Mouse (Mus musculus): ENCODE results near the gene Atf7. TPM values are rescaled to one million over a fixed set of nuclear protein-coding genes. Genes with fewer than 3 reads are reported as not detected.
A peak's percentile ranks its signal among the peaks of the same experiment; 100 is the strongest.
"Not testable (repeated sequence)": the region's sequence is repeated elsewhere in the genome, so short reads cannot be mapped to it uniquely, and the experiment has no call there.

Atf7 gene
- polyA plus RNA-seq (2015; fragmentation: Nextera tagmentation; extraction: Ambion mirVana) = 35.2 and 36.5 TPM in 2 replicates

GRCm38 (mm10) chr15:102624970-102625686 lies at the start of gene Atf7, which contains the start of gene Gm28047:
Gene Atf7 (minus strand): TSS chr15:102625464.
Gene Gm28047 (minus strand): TSS chr15:102625067.
- peak; percentile 99 for ATAC-seq (ENCODE audit: insufficient read depth, low FRiP score, low read depth)
- Histone ChIP-seq H3K27ac (peak within 1 kb of the TSS; percentile 99), H3K27me3 (replicated peaks) (no peaks in the 10 kb centered on the region), H3K4me1 (peaks cover 13% of the 10 kb centered on the region; the same call in 1 of the 2 replicates), H3K36me3 (no peaks in the 10 kb centered on the region), H3K4me3 (replicated peaks) (peak within 1 kb of the TSS; percentile 68), H3K9ac (peak within 1 kb of the TSS; percentile 73), H3K4me2 (peak within 1 kb of the TSS; percentile 83), H3K9me3 (no peaks in the 10 kb centered on the region)
- 1% methylated on average over 48 of the region's 51 CpGs for WGBS

- peak; percentile 58 for ATAC-seq (ENCODE audit: insufficient read depth, low FRiP score, low read depth)
- no peaks in the 10 kb centered on the region for H3K9me3 ChIP-seq
- H3K27me3 ChIP-seq (replicated peaks) = no peaks in the 10 kb centered on the region
- peak overlapping the region; percentile 29 for H3K4me3 ChIP-seq (replicated peaks)
- H3K4me1 ChIP-seq = peaks cover 10% of the 10 kb centered on the region
- peak overlapping the region; percentile 80 for H3K4me2 ChIP-seq
- 4% methylated on average over 10 of the region's 10 CpGs for WGBS
- H3K36me3 ChIP-seq = no peaks in the 10 kb centered on the region; the same call in 1 of the 2 replicates
- H3K9ac ChIP-seq = no peak overlapping the region
- peak overlapping the region; percentile 99 for H3K27ac ChIP-seq
Measured at GRCm38 (mm10) chr15:102673548-102673947, 48.3 kb upstream of the Atf7 start.

GRCm38 (mm10) chr15:102672215-102673071 lies 47.2 kb upstream of the Atf7 start, which contains the start of gene Atp5g2:
Gene Atp5g2 (minus strand): TSS chr15:102672352.
- H3K4me1 ChIP-seq = peaks cover 10% of the 10 kb centered on the region
- WGBS = 3% methylated on average over 37 of the region's 37 CpGs
- H3K9me3 ChIP-seq = no peaks in the 10 kb centered on the region
- H3K4me2 ChIP-seq = peak within 1 kb of the TSS; percentile 80
- H3K9ac ChIP-seq = peak within 1 kb of the TSS; percentile 53
- H3K36me3 ChIP-seq = peaks cover 4% of the 10 kb centered on the region; the same call in 1 of the 2 replicates
- no peaks in the 10 kb centered on the region for H3K27me3 ChIP-seq (replicated peaks)
- H3K27ac ChIP-seq = peak within 1 kb of the TSS; percentile 99
- peak within 1 kb of the TSS; percentile 53 for H3K4me3 ChIP-seq (replicated peaks)
- ATAC-seq (ENCODE audit: insufficient read depth, low FRiP score, low read depth) = no peak

- Histone ChIP-seq H3K4me2 (peak overlapping the region; percentile 80), H3K27ac (peak overlapping the region; percentile 99), H3K4me1 (peaks cover 10% of the 10 kb centered on the region), H3K36me3 (peaks cover 5% of the 10 kb centered on the region), H3K9ac (peak overlapping the region; percentile 53), H3K4me3 (replicated peaks) (peak overlapping the region; percentile 53), H3K27me3 (replicated peaks) (no peaks in the 10 kb centered on the region), H3K9me3 (no peaks in the 10 kb centered on the region)
- peak; percentile 59 for ATAC-seq (ENCODE audit: insufficient read depth, low FRiP score, low read depth)
- WGBS = under 1% methylated on average over 33 of the region's 34 CpGs
Measured at GRCm38 (mm10) chr15:102671721-102672214, 46.5 kb upstream of the Atf7 start.

- Histone ChIP-seq H3K36me3 (peaks cover 10% of the 10 kb centered on the region), H3K9ac (peak overlapping the region; percentile 93), H3K27me3 (replicated peaks) (no peaks in the 10 kb centered on the region), H3K9me3 (no peaks in the 10 kb centered on the region), H3K4me3 (replicated peaks) (peak overlapping the region; percentile 77), H3K4me2 (peak overlapping the region; percentile 80), H3K27ac (peak overlapping the region; percentile 99), H3K4me1 (peaks cover 10% of the 10 kb centered on the region)
- ATAC-seq (ENCODE audit: insufficient read depth, low FRiP score, low read depth) = peak; percentile 91
- WGBS = under 1% methylated on average over 53 of the region's 53 CpGs
Measured at GRCm38 (mm10) chr15:102670767-102671575, 45.7 kb upstream of the Atf7 start.

- 8% methylated on average over 6 of the region's 6 CpGs for WGBS
- Histone ChIP-seq H3K27ac (peak overlapping the region; percentile 91), H3K4me2 (peak overlapping the region; percentile 63), H3K4me1 (peaks cover 10% of the 10 kb centered on the region), H3K36me3 (peaks cover 12% of the 10 kb centered on the region), H3K9ac (peak overlapping the region; percentile 93), H3K9me3 (no peaks in the 10 kb centered on the region), H3K4me3 (replicated peaks) (peak overlapping the region; percentile 77), H3K27me3 (replicated peaks) (no peaks in the 10 kb centered on the region)
- no peak for ATAC-seq (ENCODE audit: insufficient read depth, low FRiP score, low read depth)
Measured at GRCm38 (mm10) chr15:102670281-102670680, 45.0 kb upstream of the Atf7 start.

- H3K27ac ChIP-seq = no peak overlapping the region
- peaks cover 10% of the 10 kb centered on the region for H3K4me1 ChIP-seq
- ATAC-seq (ENCODE audit: insufficient read depth, low FRiP score, low read depth) = no peak
- peaks cover 18% of the 10 kb centered on the region for H3K36me3 ChIP-seq
- H3K27me3 ChIP-seq (replicated peaks) = no peaks in the 10 kb centered on the region
- no peak overlapping the region for H3K4me3 ChIP-seq (replicated peaks)
- no peak overlapping the region for H3K9ac ChIP-seq
- no peaks in the 10 kb centered on the region for H3K9me3 ChIP-seq
- 82% methylated on average over 8 of the region's 8 CpGs for WGBS
- peak overlapping the region; percentile 63 for H3K4me2 ChIP-seq
Measured at GRCm38 (mm10) chr15:102669571-102669970, 44.3 kb upstream of the Atf7 start.

GRCm38 (mm10) chr15:102665494-102665893 lies 40.2 kb upstream of the Atf7 start:
- H3K27me3 ChIP-seq (replicated peaks) = no peaks in the 10 kb centered on the region
- H3K4me3 ChIP-seq (replicated peaks) = no peak overlapping the region
- no peaks in the 10 kb centered on the region for H3K9me3 ChIP-seq
- H3K36me3 ChIP-seq = peaks cover 33% of the 10 kb centered on the region
- WGBS = 47% methylated on average over 4 of the region's 4 CpGs
- no peak overlapping the region for H3K27ac ChIP-seq
- no peak overlapping the region for H3K4me2 ChIP-seq
- H3K9ac ChIP-seq = no peak overlapping the region
- ATAC-seq (ENCODE audit: insufficient read depth, low FRiP score, low read depth) = peak; percentile 54; the same call in 1 of the 2 replicates
- H3K4me1 ChIP-seq = peaks cover 4% of the 10 kb centered on the region

- ATAC-seq (ENCODE audit: insufficient read depth, low FRiP score, low read depth) = no peak
- H3K36me3 ChIP-seq = peaks cover 33% of the 10 kb centered on the region
- H3K4me2 ChIP-seq = no peak overlapping the region
- no peak overlapping the region for H3K27ac ChIP-seq
- no peaks in the 10 kb centered on the region for H3K27me3 ChIP-seq (replicated peaks)
- WGBS = 84% methylated on average over 8 of the region's 8 CpGs
- H3K9ac ChIP-seq = no peak overlapping the region
- no peaks in the 10 kb centered on the region for H3K9me3 ChIP-seq
- no peak overlapping the region for H3K4me3 ChIP-seq (replicated peaks)
- H3K4me1 ChIP-seq = no peaks in the 10 kb centered on the region
Measured at GRCm38 (mm10) chr15:102663825-102664224, 38.6 kb upstream of the Atf7 start.

GRCm38 (mm10) chr15:102662601-102663000 lies 37.3 kb upstream of the Atf7 start:
- H3K36me3 ChIP-seq = peaks cover 29% of the 10 kb centered on the region
- ATAC-seq (ENCODE audit: insufficient read depth, low FRiP score, low read depth); H3K4me3 ChIP-seq (replicated peaks); H3K27me3 ChIP-seq (replicated peaks); H3K9ac ChIP-seq; H3K4me2 ChIP-seq; H3K9me3 ChIP-seq; H3K4me1 ChIP-seq; H3K27ac ChIP-seq: not testable (repeated sequence)
- no CpG with 5 or more reads among the region's 2 CpGs for WGBS

GRCm38 (mm10) chr15:102657926-102658381 lies 32.7 kb upstream of the Atf7 start:
- ATAC-seq (ENCODE audit: insufficient read depth, low FRiP score, low read depth) = no peak
- Histone ChIP-seq H3K27me3 (replicated peaks) (no peaks in the 10 kb centered on the region), H3K36me3 (peaks cover 6% of the 10 kb centered on the region; the same call in 1 of the 2 replicates), H3K9ac (no peak overlapping the region), H3K27ac (peak overlapping the region; percentile 96), H3K4me3 (replicated peaks) (no peak overlapping the region), H3K9me3 (no peaks in the 10 kb centered on the region), H3K4me1 (peaks cover 20% of the 10 kb centered on the region), H3K4me2 (no peak overlapping the region)
- 34% methylated on average over 3 of the region's 3 CpGs for WGBS

All from stomach, embryonic 15.5 days (tissue).